Mouse (Mus musculus) cerebellum, postnatal 14 days (tissue): Measurements from ENCODE around the gene Fkbp11.
A peak's percentile ranks its signal among the peaks of the same experiment; 100 is the strongest.
"Not testable (repeated sequence)": the region's sequence is repeated elsewhere in the genome, so short reads cannot be mapped to it uniquely, and the experiment has no call there.

Experiments
- DNase-seq, 2 experiments: peaks; one replicate each; pipeline ENCODE4 v3.0.0; 2021; ENCODE audit warnings: mixed read lengths in 2 of 2

The Fkbp11 gene

DNA sequence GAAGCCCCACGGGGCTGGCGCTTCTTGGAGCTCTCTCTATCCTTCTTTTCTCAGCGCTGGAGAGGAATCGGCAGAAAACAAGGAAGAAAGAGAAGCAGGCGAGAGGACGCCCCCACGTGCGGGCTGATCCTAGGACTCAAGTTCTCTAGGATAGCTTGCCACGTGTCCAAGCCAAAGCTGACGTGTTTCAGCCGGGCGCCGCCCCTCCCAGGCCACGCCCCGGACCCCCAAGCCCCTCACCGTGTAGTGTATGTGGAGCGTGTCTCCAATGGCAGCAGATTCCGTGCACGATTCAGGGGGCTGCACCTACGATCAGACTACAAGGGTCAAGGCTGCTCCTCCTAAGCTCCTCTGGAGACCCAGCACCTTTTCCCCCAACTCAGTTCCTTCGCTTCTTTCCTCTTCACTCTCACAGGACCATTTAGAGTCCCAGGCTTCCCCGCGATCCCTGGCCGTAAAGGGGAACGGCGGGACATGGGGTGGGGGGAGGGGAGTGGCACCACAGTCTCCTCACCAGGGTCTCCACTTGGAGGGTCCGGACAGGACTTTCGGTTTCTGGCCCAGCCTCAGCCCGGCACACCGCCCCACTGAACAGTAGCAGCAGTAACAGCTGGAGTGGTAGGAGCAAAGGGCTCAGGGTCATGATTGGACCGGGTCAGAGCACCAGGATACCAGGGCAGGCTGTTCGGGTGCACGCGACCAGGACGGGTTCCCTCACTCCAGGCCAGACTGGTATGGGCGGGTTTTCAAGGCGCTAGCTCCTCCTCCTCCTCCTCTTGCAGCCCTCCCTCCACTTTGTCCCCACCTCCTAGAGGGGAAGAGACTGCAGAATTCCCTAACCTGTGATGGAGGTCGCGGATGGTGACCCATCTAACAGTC lies at the start of gene Fkbp11:
Gene Fkbp11 (minus strand): TSS at position 756 of the 879 bp plus-strand sequence.
- peak; percentile 51 to 65 for DNase-seq

DNA sequence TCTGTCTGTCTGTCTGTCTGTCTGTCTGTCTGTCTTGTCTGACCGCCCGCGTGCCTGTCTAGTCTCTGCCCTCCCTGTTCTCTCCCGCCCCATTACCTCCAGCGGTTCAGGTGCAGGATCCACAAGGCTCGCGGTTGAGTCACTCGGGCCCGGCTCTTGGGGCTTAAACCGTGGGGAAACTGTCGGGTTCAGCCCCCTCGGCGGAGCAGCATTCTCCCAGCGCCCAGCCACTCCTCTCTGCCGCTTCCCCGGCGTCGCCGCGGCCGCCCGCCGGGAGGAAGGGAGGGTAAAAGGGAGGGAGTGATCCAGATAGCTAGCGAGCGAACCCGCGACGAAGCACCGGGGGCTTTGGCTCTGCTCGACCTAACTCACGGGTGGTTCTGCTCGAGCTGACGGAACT lies 49.8 kb upstream of the Fkbp11 start, which contains the start of gene Wnt10b:
Gene Wnt10b (minus strand): TSS at position 389 of the 400 bp plus-strand sequence.
- DNase-seq = no peak

GRCm38 (mm10) chr15:98777005-98777616 lies 49.1 kb upstream of the Fkbp11 start:
- DNase-seq = no peak

GRCm38 (mm10) chr15:98776280-98777004 lies 48.4 kb upstream of the Fkbp11 start:
- no peak for DNase-seq

- no peak for DNase-seq
These were observed 47.5 kb upstream of the Fkbp11 start for GRCm38 (mm10) chr15:98775533-98775932.

GRCm38 (mm10) chr15:98774096-98774495 lies 46.1 kb upstream of the Fkbp11 start:
- DNase-seq = no peak

DNA sequence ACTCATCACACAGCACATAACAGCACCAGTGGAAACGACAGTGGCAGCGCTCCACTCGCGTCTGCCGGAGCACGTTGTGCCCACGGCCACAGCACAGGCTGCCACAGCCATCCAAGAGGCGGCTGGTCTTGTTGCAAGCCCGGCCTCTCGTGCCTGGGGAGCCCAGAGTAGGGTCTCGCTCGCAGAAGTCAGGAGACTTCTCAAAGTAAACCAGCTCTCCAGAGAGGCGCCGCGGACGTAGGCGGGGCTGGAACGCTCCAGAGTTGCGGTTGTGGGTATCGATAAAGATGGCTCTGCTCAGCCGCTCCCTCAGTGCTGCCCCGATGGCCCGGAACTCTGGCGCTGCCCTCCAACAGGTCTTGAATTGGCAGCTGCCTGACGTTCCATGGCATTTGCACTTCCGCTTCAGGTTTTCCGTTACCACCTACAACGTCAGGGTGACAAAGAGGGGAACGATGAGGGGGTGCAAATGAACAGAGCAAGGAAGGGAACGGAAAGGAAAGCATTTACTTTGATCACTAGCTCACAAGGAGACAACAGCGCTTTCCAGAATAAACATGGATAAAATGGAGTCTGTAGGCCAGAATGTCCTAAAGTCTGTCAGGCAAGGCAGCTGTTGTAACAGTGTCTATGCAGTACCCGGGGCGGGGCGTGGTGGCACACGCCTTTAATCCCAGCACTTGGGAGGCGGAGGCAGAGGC lies 44.7 kb upstream of the Fkbp11 start:
- DNase-seq = no peak

- DNase-seq = no peak
These were observed 43.9 kb upstream of the Fkbp11 start for GRCm38 (mm10) chr15:98771813-98772425.

- DNase-seq = no peak
These were observed 40.3 kb upstream of the Fkbp11 start for GRCm38 (mm10) chr15:98768259-98768658.

- DNase-seq = no peak
These were observed 37.9 kb upstream of the Fkbp11 start for GRCm38 (mm10) chr15:98765929-98766328.

- peak; percentile 96 to 97 for DNase-seq
These were observed 34.9 kb upstream of the Fkbp11 start, which contains the start of gene Arf3 for GRCm38 (mm10) chr15:98762670-98763529. Gene Arf3 (minus strand): TSS chr15:98763214.

GRCm38 (mm10) chr15:98762201-98762621 lies 34.2 kb upstream of the Fkbp11 start:
- peak; percentile 83 to 87 for DNase-seq

DNA sequence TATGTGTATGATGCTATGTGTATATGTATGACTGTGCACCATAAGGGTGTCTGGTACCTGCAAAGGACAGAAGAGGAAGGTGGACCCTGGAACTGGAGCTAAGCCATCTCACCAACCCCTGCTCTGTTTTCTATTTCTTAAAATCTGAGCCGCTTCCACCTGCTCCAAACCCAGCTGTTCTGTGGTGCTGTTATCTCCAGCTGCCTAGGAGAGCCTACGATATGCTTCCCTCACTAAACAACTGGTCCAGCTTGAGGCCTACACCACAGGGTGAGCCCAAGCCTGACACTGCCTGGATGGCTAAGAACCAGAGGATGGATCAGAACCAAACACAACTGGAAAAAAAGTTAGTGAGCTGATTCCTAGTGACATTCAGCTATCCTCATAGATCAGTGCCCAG lies 26.1 kb upstream of the Fkbp11 start:
- no peak for DNase-seq

DNA sequence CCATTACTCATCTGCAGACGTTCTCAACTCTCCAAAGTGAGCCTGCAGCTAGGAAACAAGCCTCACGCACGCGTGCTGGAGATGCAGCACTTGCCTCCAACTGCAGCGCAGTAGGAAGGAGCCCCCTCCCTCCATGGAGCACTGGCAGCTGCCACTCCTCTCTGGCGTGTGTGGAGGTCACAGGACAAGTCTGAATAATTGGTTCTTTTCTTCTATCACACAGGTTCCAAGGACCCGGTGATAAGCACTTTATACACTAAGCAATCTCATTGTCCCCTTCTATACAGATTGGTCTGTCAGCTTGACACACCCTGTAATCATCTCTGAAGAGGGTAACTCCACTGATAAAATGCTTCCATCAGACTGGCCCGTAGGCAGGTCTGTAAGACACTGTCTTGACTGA lies 25.0 kb upstream of the Fkbp11 start:
- no peak for DNase-seq

DNA sequence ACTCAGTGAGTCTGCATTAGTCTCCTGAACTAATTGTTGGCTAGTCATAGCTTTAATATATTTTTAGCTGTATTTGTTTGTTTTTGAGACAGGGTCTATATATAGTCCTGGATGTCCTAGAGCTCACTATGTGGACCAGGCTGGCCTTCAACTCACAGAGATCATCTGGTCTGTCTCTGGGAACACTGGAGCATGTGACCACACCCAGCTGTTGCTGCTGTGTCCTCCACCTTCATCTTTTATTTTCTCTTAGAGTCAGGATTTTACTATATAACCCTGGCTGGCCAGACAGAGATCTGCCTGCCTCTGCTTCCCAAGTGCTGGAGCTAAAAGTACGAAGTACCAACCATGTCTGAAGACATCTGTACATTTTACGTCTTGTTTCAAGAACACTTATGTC lies 21.1 kb upstream of the Fkbp11 start:
- DNase-seq = no peak

DNA sequence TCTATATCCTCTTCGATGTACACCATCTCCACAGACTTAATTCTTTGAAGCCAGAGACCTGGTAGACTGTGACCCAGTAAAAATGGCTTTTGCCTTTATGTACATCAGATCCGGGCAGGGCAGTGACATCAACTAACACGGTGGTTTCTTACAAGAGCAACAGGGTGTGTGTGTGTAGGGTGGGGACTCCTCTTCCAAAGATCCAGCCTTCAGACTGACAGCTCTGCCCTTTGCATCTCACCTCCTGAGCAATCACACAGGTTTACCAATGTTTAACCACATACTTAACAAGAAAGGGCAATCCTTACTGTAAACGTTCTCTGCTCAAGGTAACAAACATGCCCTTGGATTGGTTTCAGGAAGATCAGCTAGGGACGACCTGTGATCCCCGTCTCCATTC lies 19.3 kb upstream of the Fkbp11 start:
- DNase-seq = no peak

- DNase-seq = no peak
These were observed 18.5 kb upstream of the Fkbp11 start for GRCm38 (mm10) chr15:98746344-98746965.

- not testable (repeated sequence) for DNase-seq
These were observed 15.9 kb upstream of the Fkbp11 start for GRCm38 (mm10) chr15:98743863-98744262.

- no peak for DNase-seq
These were observed 14.9 kb upstream of the Fkbp11 start for GRCm38 (mm10) chr15:98742766-98743428.

DNA sequence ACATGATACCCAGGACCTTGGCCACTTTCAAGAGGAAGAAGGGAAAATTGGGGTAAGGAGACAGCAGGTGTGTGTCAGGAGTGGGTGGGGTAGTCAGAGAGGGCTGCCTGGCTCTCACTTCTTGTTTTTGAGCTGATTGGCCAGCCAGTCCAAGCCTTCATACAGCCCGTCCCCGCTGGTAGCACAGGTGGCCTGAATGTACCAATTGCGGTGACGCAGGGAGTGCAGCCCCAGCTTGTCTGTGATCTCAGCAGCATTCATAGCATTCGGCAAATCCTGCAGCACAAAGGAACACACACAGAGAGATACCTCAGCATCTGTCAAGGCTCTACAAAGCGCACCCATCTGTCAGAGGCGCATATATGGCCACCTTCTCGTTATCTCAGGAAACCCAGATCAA lies 12.2 kb upstream of the Fkbp11 start:
- no peak for DNase-seq
